Mouse (Mus musculus) kidney, postnatal 0 days (tissue): ENCODE measurements around the gene Zbtb25. TPM values are rescaled to one million over a fixed set of nuclear protein-coding genes. Genes with fewer than 3 reads are reported as not detected.

ENCODE experiments used
- ATAC-seq: fragments of 200-750 bp; cut with Nextera tagmentation; replicated peaks from 2 replicates; pipeline ENCODE4 v1.8.0; 2017; ENCODE audit warnings: low read depth, moderate number of reproducible peaks, moderate TSS enrichment, moderate library complexity; ENCODE audit not compliant: low FRiP score
- DNase-seq: peaks from one replicate; pipeline ENCODE4 v3.0.0-alpha.2; 2016; ENCODE audit warnings: low spot score
- H3K27ac ChIP-seq: fragments of 300-500 bp; sonication (generic); 2 replicates; pipeline ENCODE4 v1.5.1; 2014; ENCODE audit warnings: mild to moderate bottlenecking
- H3K27me3 ChIP-seq: fragments of 300-500 bp; sonication (generic); 2 replicates; pipeline ENCODE4 v1.6.1; 2014; ENCODE audit warnings: low read length, mixed read lengths; ENCODE audit not compliant: insufficient read depth
- H3K36me3 ChIP-seq: fragments of 300-500 bp; sonication (generic); 2 replicates; pipeline ENCODE4 v1.6.1; 2014; ENCODE audit warnings: low read length, mixed read lengths; ENCODE audit not compliant: insufficient read depth
- H3K4me1 ChIP-seq: fragments of 300-500 bp; sonication (generic); replicated peaks from 2 replicates; pipeline ENCODE4 v1.6.1; 2014; ENCODE audit warnings: antibody characterized with exemption, low read length, mixed read lengths; ENCODE audit not compliant: insufficient read depth
- H3K4me2 ChIP-seq: fragments of 300-500 bp; sonication (generic); 2 replicates; pipeline ENCODE4 v1.6.1; 2014; ENCODE audit warnings: mild to moderate bottlenecking, low read length, moderate library complexity, mixed read lengths
- H3K4me3 ChIP-seq: fragments of 300-500 bp; sonication (generic); replicated peaks from 2 replicates; pipeline ENCODE4 v1.5.1; 2014; ENCODE audit warnings: low read depth, low read length
- H3K9ac ChIP-seq: fragments of 300-500 bp; sonication (generic); 2 replicates; pipeline ENCODE4 v1.6.1; 2014; ENCODE audit warnings: low read depth, low read length
- H3K9me3 ChIP-seq: fragments of 300-500 bp; sonication (generic); replicated peaks from 2 replicates; pipeline ENCODE4 v1.6.1; 2016; ENCODE audit warnings: low read length, inconsistent platforms, mixed read lengths
- CTCF ChIP-seq: IDR thresholded peaks from 2 replicates; pipeline ENCODE4 v1.5.1; 2016; ENCODE audit warnings: antibody characterized with exemption, low read depth, mild to moderate bottlenecking, moderate library complexity
- WGBS: fragments of 180-500 bp; shearing (Covaris S2); extraction: QIAGEN DNeasy Blood & Tissue Kit; methylation state at CpG from one replicate; pipeline ENCODE4 v1.1.7; 2014; 5-methylcytosine and 5-hydroxymethylcytosine counted together
- polyA plus RNA-seq: library from polyadenylated mRNA; unstranded; fragments of >200 nt; fragmentation: Nextera tagmentation; extraction: Ambion mirVana; gene quantifications from 2 replicates; pipeline ENCODE4 v1.2.1, GENCODE M21; 2015

Zbtb25 gene
- polyA plus RNA-seq, 1 experiment from 2014 or later, result 13.2 TPM

- H3K36me3 ChIP-seq, result 0 out of 2 replicates have a peak, but pooled peaks cover 4% of the 10 kb centered on the region
- no peak for TF ChIP-seq CTCF
- no peaks in the 10 kb centered on the region for H3K4me1 ChIP-seq
- no peaks in the 10 kb centered on the region for H3K27me3 ChIP-seq
- H3K9me3 ChIP-seq, result no peaks in the 10 kb centered on the region
- no peak overlapping the region for H3K4me2 ChIP-seq
- 43% methylated on average over 8 of the region's 8 CpGs for WGBS
- H3K27ac ChIP-seq, result no peak overlapping the region
- ATAC-seq (0 out of 2 replicates have a peak, but pooled peaks have one; percentile 43), DNase-seq (peak; percentile 61)
- H3K4me3 ChIP-seq, result no peak overlapping the region
- no peak overlapping the region for H3K9ac ChIP-seq
These were observed 19.7 kb downstream of the Zbtb25 start for GRCm38 (mm10) chr12:76349680-76350220.

- 74% methylated on average over 6 of the region's 6 CpGs for WGBS
- Histone ChIP-seq H3K4me3 (no peak overlapping the region), H3K27me3 (no peaks in the 10 kb centered on the region), H3K4me1 (no peaks in the 10 kb centered on the region), H3K4me2 (no peak overlapping the region), H3K9me3 (no peaks in the 10 kb centered on the region), H3K27ac (no peak overlapping the region), H3K36me3 (0 out of 2 replicates have a peak, but pooled peaks cover 4% of the 10 kb centered on the region), H3K9ac (no peak overlapping the region)
- peak; percentile 59; the same call in 1 of the 2 replicates for TF ChIP-seq CTCF
- no peak for ATAC-seq
- DNase-seq, result peak; percentile 57
These were observed 23.5 kb downstream of the Zbtb25 start for GRCm38 (mm10) chr12:76345759-76346455.

GRCm38 (mm10) chr12:76341080-76341479, 28.3 kb downstream of the Zbtb25 start:
- ATAC-seq (no peak), DNase-seq (peak; percentile 88)
- no peaks in the 10 kb centered on the region for H3K36me3 ChIP-seq
- no peak overlapping the region for H3K4me2 ChIP-seq
- H3K4me3 ChIP-seq, result no peak overlapping the region
- H3K27me3 ChIP-seq, result no peaks in the 10 kb centered on the region
- 9% methylated on average over 4 of the region's 4 CpGs for WGBS
- H3K27ac ChIP-seq, result no peak overlapping the region
- H3K4me1 ChIP-seq, result no peaks in the 10 kb centered on the region
- no peak overlapping the region for H3K9ac ChIP-seq
- TF ChIP-seq CTCF, result peak; percentile 90
- no peaks in the 10 kb centered on the region for H3K9me3 ChIP-seq

- no peak overlapping the region for H3K27ac ChIP-seq
- H3K36me3 ChIP-seq, result no peaks in the 10 kb centered on the region
- WGBS, result 76% methylated on average over 17 of the region's 17 CpGs
- H3K9ac ChIP-seq, result no peak overlapping the region
- H3K4me1 ChIP-seq, result no peaks in the 10 kb centered on the region
- ATAC-seq (no peak), DNase-seq (no peak)
- no peaks in the 10 kb centered on the region for H3K9me3 ChIP-seq
- H3K4me3 ChIP-seq, result no peak overlapping the region
- H3K4me2 ChIP-seq, result no peak overlapping the region
- no peak for TF ChIP-seq CTCF
- no peaks in the 10 kb centered on the region for H3K27me3 ChIP-seq
These were observed 33.1 kb downstream of the Zbtb25 start for GRCm38 (mm10) chr12:76336111-76336965.

GRCm38 (mm10) chr12:76335641-76336040, 33.8 kb downstream of the Zbtb25 start:
- Histone ChIP-seq H3K4me2 (no peak overlapping the region), H3K4me3 (no peak overlapping the region), H3K9ac (no peak overlapping the region), H3K4me1 (no peaks in the 10 kb centered on the region), H3K27ac (no peak overlapping the region), H3K27me3 (no peaks in the 10 kb centered on the region), H3K36me3 (no peaks in the 10 kb centered on the region), H3K9me3 (no peaks in the 10 kb centered on the region)
- no peak for TF ChIP-seq CTCF
- no peak for DNase-seq
- WGBS, result 75% methylated on average over 5 of the region's 5 CpGs
- ATAC-seq, result no peak

GRCm38 (mm10) chr12:76333688-76334087, 35.7 kb downstream of the Zbtb25 start:
- Histone ChIP-seq H3K4me1 (no peaks in the 10 kb centered on the region), H3K9ac (no peak overlapping the region), H3K36me3 (no peaks in the 10 kb centered on the region), H3K4me2 (no peak overlapping the region), H3K27me3 (no peaks in the 10 kb centered on the region), H3K4me3 (no peak overlapping the region), H3K9me3 (no peaks in the 10 kb centered on the region), H3K27ac (no peak overlapping the region)
- 93% methylated on average over 5 of the region's 5 CpGs for WGBS
- ATAC-seq, result no peak
- DNase-seq, result no peak
- no peak for TF ChIP-seq CTCF
